Mouse (Mus musculus) frontal cortex, adult 2 months (tissue): ENCODE results near the gene Sox5. TPM values are rescaled to one million over a fixed set of nuclear protein-coding genes. Genes with fewer than 3 reads are reported as not detected.

Experiments used
- DNase-seq, 2 experiments: peaks; one replicate each; pipeline ENCODE4 v3.0.0; 2022; ENCODE audit warnings: low spot score in 1 of 2; ENCODE audit errors: extremely low spot score in 1 of 2
- polyA plus RNA-seq: library from polyadenylated mRNA; depleted of rRNA; stranded (reverse); fragments of >200 nt; gene quantifications from 2 replicates; pipeline ENCODE4 v1.2.3, GENCODE M21; 2012

The Sox5 gene
- polyA plus RNA-seq, 1 experiment, result 27.9 TPM

DNA sequence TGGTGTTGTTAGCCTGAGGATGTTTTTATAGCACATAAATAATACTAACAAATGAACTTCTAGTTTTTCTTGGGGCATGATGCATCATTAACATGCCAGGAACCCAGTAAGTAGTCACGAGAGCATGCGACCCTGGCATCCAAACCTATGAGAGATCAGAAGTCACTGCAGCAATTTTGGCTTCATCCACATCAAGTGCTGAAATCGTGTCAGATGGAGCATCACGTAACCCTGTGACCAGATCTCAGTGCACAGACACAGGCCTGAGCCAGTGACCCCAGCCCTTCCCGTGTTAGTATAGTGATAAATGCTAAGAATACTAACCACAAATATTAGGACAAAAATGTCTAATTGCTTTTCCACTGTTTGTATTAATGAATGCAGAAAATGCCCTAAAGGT is 58.8 kb downstream of the Sox5 start:
- no peak for DNase-seq

DNA sequence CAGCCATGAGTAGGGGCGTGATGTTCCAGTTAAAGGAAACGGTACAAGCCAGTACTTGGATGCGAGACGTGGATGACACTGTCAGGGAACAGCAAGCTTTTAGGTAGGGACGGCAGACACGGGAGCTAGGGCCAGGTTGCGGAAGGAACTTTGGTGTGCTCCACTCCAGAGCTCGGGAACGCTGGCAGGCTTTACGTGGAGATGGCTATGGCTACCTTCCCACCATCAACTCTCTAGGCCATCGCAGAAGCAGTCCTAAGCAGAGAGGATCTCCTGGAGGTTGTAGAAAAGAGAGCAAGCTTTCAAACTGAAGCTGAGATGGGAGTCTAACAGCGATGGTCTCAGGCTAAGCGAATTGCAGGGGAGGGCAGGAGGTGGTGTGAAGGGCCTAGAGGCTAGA is 60.9 kb downstream of the Sox5 start:
- no peak for DNase-seq

DNA sequence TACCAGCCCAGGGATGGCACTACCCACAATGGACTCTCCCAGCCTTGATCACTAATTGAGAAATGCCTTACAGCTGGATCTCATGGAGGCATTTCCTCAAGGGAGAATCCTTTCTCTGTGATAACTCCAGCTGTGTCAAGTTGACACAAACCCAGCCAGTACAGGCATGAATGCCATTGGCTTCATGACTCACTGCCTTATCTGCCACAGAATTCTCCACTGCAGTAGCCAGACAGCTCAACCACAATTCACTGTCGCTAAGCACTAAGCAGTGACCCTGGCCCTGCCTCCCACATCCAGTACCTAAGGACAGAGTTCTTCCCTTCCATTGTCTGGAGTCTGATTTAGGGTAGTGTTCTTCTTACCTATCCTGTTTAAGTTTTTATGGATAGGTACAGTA is 65.4 kb downstream of the Sox5 start:
- no peak for DNase-seq

DNA sequence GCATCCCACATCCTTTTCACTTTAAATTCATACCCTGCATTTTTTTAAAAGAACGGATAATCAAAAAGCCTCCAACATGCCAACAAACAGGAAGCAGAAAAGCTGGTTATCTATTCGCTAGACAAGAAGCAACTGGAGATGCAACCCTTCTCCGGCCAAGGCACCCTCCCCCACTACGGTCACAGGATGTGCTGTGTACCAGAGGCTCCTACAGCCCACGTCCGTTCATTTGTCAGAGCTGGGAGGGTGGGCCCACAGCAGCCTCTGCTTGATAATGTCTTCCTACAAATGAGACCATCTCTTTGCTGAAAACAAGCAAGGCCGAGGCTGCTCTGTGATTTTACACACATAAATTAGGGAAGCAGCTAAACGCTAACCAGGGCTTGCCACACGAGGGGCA is 69.9 kb downstream of the Sox5 start:
- DNase-seq, result no peak

DNA sequence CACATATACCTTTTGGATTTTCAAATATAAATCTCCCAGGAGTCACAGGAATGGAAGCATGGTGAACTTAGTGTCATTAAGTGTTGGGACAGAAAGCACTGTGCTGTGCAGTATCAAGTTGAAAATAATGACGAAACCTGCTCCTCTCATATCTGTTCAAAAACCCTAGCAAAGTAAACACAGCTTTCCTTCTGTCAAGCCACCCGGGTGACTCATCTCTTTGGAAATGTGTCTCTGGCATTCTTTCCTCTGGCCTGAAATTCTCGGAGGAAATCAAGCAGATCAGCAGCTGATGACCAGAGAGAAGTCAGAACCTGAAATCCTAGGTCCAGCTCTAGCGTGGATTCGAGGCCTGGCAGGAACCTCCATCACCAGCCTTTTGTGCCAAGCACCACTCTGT is 71.0 kb downstream of the Sox5 start:
- DNase-seq, result peak in 1 of 2 experiments; percentile 37

DNA sequence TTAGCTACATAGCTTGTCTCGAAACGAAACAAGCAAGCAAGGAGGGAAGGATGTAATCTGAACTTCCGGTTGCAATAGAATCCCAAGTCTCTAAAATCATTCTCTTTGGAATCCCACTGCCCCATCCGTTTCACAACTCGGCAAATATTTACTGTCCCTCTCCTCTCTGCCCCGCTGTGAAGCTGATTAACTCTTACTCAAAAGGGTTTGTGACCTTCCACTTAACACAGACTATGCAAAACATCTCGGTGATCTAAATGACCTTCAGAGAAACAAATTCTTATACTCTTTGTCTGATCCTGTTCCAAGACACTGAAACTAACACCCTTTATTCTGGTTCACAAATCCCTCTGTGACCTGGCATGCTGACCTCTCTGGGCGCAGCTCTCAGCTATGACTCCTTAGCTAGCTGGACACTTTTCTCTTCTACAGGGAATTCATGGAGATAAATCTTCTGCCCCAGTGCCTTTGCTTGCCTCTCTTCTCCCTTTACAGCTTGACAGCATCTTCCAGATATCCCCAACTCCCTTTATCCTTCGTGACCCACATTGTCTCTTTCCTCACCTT is 72.1 kb downstream of the Sox5 start:
- DNase-seq, result no peak

DNA sequence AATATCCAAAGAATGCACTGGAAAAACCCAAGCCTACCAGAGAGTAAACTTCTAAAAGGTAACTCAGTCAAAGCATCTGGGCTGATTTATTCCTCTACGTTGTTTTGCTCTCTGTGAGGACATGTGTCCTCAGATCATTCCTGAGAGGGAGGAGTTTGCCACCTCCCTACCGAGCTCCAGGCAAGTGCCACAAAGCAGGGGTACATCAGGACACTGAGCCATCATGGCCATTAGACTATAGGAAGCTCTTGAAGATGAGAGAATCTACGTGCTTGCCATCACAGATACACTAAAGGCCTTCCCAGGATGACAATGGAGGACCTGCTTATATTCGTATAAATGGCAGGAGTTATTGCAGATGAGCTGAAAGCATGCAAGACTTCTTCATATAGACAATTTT is 73.4 kb downstream of the Sox5 start:
- DNase-seq, result no peak

DNA sequence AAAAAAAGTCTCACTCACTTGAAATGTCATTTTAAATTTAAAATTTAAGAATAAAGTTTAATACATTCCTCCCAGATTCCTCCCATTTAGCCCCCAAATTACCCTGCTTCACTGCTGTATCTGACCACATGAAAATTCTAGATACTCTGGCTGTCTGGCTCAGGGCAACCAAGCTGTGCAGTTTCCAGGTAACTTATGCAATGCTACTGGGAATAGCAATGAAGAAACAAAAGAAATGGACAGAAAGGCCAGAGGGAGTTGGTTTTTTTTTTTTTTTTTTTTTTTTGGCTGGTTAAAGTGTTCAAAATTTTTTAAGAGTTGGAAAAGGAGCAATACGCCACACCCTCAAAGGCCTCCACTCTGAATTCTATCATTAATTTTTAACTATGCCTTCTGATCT is 73.8 kb downstream of the Sox5 start:
- DNase-seq, result no peak

DNA sequence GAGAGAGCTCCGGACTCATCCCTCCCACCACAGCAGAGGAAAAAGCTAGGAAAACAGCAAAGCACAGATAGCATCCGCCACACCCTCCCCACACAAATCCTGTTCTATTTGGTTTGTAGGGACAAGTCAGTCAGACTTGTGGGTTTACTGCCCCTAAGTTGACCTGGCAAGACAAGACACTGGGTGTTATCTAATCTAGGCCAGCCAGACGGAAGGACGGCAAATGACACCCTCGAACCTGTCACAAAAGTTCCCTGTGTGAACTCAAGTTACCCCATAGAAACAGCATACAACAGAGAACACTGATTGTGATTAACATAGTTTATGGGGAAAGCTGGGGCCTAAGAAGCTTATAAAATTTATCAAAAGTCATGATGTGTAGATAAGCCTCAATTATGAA is 76.8 kb downstream of the Sox5 start:
- no peak for DNase-seq

DNA sequence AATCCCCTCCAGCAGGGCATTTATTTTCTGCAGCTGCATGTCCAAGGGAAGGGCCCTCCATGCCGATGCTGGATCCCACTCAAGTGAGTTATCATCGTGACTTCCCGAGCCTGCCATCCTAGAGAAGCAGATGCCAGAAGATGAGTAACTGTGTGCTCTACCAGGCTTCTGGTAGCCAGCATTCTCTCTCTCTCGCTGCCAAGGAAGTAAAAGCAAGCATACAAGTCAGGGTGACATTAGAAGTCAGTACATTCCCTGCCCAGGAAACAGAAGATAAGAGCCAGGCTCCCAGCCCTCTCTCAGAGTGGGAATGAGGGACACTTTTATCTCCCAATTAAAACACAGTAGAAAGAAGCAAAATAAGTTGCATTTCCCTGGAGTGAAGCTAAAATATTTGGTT is 86.1 kb downstream of the Sox5 start:
- peak; percentile 8 to 48 for DNase-seq

DNA sequence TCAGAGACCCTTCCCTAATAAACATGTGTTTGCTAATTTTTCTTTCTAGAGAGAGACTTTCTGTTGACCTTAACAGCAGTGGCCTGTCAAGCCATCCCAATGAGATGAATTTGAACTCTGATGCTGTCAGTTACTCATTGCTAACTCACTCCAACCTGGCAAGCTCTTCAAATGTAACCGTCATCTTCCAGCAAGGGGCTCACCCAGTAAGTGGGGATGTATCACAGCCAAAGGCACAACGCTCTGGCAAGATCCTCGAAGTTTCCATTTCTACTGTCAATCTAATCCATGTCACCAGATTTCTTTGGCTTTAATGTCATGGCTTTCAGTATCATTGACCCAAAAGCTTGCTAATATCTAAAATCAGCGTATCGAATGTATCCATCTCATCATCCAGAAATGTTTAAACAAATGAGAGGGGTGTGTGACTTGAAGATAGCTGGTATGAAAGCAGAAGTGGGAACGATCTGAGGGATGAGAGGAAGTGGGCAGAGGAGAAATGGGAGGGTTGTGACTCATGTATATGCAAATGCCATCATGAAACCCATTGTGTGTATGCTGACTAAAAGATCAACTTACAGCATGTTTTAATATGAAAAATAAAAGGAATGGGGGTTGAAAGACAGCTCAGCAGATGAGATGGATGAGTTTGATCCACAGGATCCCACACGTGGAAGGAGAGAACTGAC is 88.4 kb downstream of the Sox5 start:
- DNase-seq, result no peak

DNA sequence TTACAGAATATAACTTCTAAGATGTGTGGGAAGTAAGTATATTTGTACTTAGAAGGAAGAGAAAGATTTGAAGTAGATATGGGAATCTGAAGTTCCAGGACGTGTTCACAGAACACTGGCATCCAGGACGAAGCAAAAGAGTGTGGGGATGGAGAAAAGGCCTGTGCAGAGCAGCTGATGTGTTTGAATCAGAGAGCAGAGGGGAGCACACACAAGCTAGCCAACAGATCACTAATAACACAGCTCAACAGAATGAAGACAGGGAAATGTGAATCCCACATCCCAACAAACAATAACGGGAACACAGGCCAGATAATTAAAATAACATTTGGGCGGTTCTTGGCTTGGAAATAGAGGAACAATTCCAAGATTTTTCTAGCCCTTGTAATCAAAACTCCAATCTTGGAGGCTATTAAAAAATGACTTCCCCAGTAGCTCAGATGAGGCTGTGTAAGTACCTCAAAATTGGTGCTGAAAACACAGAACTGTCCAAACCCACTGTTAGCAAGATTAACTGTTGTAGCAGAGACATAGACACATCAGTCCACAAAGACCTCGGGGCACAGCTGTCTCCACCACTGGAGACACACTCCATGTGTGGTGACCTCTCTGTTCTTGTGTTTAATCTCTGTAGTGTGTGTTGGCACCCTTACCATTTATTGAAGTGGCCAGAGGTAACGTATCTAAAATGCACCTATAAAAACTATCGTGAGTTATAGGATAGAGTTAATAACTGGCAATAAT is 90.3 kb downstream of the Sox5 start:
- DNase-seq, result no peak

DNA sequence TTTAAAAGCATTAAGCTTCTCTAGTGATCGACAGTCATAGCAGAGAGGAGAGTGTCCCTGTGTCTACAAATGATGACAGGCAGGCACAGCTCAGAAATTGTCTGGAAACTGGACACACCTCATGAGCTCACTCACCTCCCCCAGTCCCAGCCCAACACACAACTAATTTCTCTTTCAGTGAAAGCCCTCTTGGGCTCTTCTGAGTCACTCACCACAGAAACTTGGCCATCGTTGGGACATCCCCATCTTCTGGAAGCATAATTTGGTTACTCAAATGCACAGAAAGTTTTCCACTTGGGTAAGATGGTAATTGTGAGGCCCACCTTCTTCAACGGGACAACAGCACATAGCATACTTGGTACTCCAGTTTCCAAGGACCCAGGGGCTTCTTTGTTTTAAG is 92.7 kb downstream of the Sox5 start:
- no peak for DNase-seq

DNA sequence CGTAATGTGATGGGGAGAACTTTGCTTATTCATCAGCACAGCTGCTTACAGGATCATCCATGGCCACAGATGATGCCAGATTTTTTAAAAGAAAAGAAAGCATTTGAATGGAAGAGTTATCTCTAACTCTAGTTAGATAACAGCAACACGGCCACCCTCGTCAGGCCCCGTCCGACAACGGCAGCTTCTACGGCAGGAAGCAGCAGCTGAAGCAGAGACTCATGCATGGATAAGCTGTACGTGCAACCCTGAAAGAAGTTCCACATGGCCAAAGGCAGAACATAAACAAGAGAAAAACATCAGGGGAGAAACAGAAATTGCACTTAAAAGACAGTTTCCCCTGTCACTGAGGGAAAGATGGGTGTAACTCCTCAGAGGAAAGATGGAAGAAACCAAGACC is 94.1 kb downstream of the Sox5 start:
- no peak for DNase-seq

DNA sequence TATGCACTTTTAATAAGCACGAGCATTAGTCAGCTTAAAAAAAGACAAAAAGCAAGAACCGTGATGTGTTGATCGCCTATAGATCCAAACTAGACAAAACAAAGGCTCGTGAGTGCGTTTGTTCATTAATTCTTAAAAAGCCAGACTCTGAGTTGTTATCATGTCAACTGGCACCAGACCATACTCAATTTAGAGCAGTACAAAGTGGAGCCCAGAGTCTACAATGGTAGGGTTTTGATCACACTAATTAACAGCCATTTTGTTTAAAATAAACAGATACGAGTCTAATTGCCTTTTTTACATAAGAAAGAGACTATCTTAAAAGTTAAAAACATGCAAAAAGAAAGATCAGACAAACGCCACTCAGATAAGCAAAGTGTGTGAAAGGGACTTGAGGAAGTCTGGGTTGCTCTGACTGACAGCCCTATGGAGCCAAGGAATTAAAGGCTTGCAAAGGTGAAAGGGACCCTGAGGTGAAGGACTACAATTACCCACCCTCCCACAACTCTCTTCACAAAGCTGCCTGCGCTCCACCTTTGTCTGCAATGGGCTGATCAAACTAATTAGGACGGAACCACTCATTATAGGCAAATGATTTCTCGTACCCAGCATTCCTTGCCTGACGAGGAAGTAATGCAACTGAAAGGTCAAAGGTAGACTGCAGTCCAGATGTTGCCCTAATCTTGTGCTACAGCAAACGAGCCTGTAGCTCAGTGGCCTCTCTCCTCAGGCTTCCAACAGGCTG is 100.6 kb downstream of the Sox5 start:
- DNase-seq, result no peak

DNA sequence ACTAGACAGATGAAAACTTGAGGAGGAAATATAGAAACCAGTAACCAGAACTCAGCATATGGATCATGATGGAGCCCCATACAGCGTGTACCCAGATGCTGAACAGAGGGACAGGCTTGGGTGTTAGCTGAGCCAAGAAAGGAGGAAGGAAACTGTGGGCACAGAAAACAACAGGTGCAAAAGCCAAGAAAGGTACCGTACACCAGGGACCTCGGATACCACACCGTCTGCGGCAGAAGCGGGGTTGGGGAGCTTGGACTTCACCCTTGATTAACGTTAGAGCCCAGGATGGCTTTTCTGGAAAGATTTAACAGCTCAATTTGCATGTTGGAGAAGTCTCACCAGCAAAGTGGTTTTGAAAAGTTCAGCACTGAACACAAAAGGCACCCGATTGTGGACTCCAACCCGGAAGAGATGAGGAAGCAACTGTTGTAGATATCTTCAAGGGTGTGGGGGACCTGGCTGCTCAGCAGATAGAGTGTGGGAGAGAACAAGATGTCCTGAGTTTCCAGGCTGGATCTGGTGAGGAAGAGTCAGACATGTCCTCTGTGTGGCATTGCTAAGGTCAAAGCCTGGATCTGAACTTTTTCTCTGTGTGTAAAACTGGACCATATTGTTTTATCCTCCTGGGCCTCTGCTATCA is 104.2 kb downstream of the Sox5 start:
- DNase-seq, result no peak

DNA sequence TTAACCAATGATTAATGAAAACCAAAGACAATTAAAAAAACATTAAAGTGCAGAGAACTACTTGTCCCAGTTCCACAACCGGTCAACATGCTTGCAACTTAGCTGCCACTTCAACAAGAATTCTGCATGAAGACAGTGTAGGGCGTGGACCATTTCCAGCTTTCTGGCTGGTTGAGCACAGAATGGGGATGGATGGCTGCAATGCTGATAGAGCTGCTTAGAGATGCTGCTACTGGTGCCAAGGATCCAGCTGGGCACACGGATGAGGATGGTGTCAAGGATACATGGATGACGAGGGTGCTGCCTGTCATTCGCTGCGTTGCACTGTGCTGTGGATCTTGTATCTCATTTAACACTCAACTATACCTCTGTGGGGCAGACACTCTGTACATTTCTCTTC is 106.7 kb downstream of the Sox5 start:
- no peak for DNase-seq

DNA sequence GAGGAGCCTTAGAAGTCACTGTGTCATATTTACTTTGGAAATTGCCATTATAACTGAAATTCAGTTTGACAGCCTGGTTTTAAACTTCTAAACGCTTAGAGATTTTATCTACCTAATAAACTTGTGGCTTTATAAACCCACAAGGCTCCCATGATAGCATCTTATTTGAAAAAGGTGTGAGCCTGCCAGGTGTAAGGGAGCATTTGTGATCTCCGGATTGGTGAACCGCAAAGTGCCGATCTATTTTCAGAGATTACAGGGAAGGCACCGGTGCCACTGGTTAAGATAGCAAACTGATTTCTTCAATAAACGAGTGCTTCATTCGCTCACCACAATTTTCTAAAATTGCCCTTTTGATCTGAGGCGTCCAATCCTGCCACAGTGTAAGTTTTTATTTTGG is 107.9 kb downstream of the Sox5 start:
- no peak for DNase-seq

DNA sequence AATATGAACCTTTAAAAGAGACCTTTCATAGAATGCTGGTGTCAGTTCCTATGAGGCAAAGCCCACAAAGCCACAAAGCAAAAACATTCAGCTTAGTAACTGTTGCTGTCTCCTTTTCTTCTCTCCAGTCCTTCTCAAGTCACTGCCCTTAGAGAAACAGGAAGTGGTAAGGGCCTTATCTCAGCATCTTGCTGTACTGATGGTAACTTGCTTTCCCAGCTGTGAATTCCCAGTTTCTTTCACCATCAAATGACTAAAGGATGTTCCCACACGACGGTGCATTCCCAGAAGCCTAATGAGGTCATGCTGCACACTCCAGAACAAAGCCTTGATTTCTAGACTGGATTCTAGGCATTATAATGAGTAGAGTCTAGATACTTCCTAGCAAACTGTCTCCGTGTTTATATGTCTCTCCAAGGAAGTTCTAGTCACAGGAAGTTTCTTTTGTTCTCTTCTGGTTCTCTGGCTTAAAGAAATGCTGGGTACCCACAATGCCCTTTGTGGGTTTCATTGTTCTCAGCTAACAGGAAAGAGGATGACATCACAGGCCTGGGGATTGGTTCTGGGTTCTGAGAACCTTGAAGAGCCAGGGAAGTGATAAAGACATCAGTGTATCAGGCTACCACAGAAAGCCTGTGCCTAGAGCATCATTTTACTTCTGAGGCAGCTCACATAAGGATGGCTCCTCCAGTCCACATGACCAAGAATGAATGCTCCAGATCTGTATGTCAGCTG is 111.2 kb downstream of the Sox5 start:
- DNase-seq, result no peak

DNA sequence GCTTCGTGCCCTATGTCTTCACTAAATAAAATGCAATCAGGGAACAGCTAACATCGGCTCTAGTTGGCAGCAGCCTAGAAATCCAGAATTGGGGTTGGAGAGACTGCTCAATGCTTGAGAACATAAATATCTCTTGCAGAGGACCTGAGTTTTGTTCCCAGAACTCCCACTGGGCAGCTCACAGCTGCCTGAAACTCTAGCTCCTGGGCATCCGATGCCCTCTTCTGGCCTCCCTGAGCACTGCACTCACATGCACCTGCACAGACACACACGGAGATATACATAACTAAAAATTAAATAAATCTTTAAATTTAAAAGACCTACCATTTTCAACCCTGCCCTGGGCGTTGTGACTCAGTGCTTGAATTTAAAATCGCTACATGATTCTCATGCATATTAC is 115.2 kb downstream of the Sox5 start:
- no peak for DNase-seq
